Comparison of ENCODE assay signal across 8 mouse cellular contexts in genomic region chr12:104769201-104769785, GRCm38 (mm10).
"Had no signal": no experiment of that assay in that cellular context is flagged by ENCODE, and none has a peak within 500 bp of the region (broad histone marks: within the 10 kb centered on the region; RNA-seq: fewer than 3 reads in every experiment).

No protein-coding gene starts in this region.

- H3K9ac ChIP-seq: liver, embryonic 14.5 days had no signal

- H3K27ac ChIP-seq: left cerebral cortex, adult 2 months; liver, embryonic 14.5 days; stomach, postnatal 0 days had no signal

- H3K4me3 ChIP-seq: left cerebral cortex, adult 2 months had no signal

- DNase-seq: kidney, adult 18-20 months; kidney, postnatal 10 days; lung, adult 18-20 months; right cerebral cortex, postnatal 25 days; thymus, postnatal 4 days had no signal
